Mouse (Mus musculus): Measurements from ENCODE around the gene Tm9sf4. TPM values are rescaled to one million over a fixed set of nuclear protein-coding genes. Genes with fewer than 3 reads are reported as not detected.

Gene Tm9sf4
- polyA plus RNA-seq, 1 experiment from 2014 or later: 68.1 TPM

- no peaks in the 10 kb centered on the region for H3K9me3 ChIP-seq (replicated peaks; ENCODE audit: low read length)
- no peak overlapping the region for H3K9ac ChIP-seq (ENCODE audit: low read depth, low read length)
- H3K4me2 ChIP-seq (ENCODE audit: low read length): no peak overlapping the region
- no peak overlapping the region for H3K27ac ChIP-seq
- H3K36me3 ChIP-seq (ENCODE audit: insufficient read depth, low read length): no peaks in the 10 kb centered on the region
- peaks cover 3% of the 10 kb centered on the region; the same call in 1 of the 2 replicates for H3K4me1 ChIP-seq (replicated peaks; ENCODE audit: insufficient read depth, low read length)
- peak; percentile 87 for TF ChIP-seq CTCF (IDR thresholded peaks at IDR 0.05; ENCODE audit: low read depth)
- H3K27me3 ChIP-seq (ENCODE audit: insufficient read depth, low read length): no peaks in the 10 kb centered on the region
- WGBS: 17% methylated on average over 10 of the region's 10 CpGs
- peak; percentile 79 for DNase-seq (ENCODE audit: low spot score)
- no peak for ATAC-seq (replicated peaks; ENCODE audit: low FRiP score, low read depth)
- H3K4me3 ChIP-seq (replicated peaks; ENCODE audit: low read depth, low read length): no peak overlapping the region
These were observed 18.4 kb upstream of the Tm9sf4 start for GRCm38 (mm10) chr2:153142620-153143199.

GRCm38 (mm10) chr2:153145346-153145745, 15.8 kb upstream of the Tm9sf4 start:
- H3K36me3 ChIP-seq (ENCODE audit: insufficient read depth, low read length): no peaks in the 10 kb centered on the region
- H3K27me3 ChIP-seq (ENCODE audit: insufficient read depth, low read length): no peaks in the 10 kb centered on the region
- no peak overlapping the region for H3K27ac ChIP-seq
- no peak overlapping the region for H3K4me2 ChIP-seq (ENCODE audit: low read length)
- ATAC-seq (replicated peaks; ENCODE audit: low FRiP score, low read depth) (no peak), DNase-seq (ENCODE audit: low spot score) (no peak)
- peaks cover 3% of the 10 kb centered on the region; the same call in 1 of the 2 replicates for H3K4me1 ChIP-seq (replicated peaks; ENCODE audit: insufficient read depth, low read length)
- H3K9me3 ChIP-seq (replicated peaks; ENCODE audit: low read length): no peaks in the 10 kb centered on the region
- no peak overlapping the region for H3K9ac ChIP-seq (ENCODE audit: low read depth, low read length)
- TF ChIP-seq CTCF (IDR thresholded peaks at IDR 0.05; ENCODE audit: low read depth): no peak
- no peak overlapping the region for H3K4me3 ChIP-seq (replicated peaks; ENCODE audit: low read depth, low read length)
- WGBS: 73% methylated on average over 5 of the region's 5 CpGs

- DNase-seq (ENCODE audit: low spot score) (no peak), ATAC-seq (replicated peaks; ENCODE audit: low FRiP score, low read depth) (no peak)
- no peaks in the 10 kb centered on the region for H3K27me3 ChIP-seq (ENCODE audit: insufficient read depth, low read length)
- H3K9me3 ChIP-seq (replicated peaks; ENCODE audit: low read length): no peaks in the 10 kb centered on the region
- TF ChIP-seq CTCF (IDR thresholded peaks at IDR 0.05; ENCODE audit: low read depth): no peak
- H3K4me1 ChIP-seq (replicated peaks; ENCODE audit: insufficient read depth, low read length): peaks cover 3% of the 10 kb centered on the region; the same call in 1 of the 2 replicates
- no peak overlapping the region for H3K9ac ChIP-seq (ENCODE audit: low read depth, low read length)
- H3K27ac ChIP-seq: no peak overlapping the region
- H3K4me2 ChIP-seq (ENCODE audit: low read length): no peak overlapping the region
- WGBS: 80% methylated on average over 3 of the region's 3 CpGs
- no peak overlapping the region for H3K4me3 ChIP-seq (replicated peaks; ENCODE audit: low read depth, low read length)
- H3K36me3 ChIP-seq (ENCODE audit: insufficient read depth, low read length): no peaks in the 10 kb centered on the region
These were observed 13.9 kb upstream of the Tm9sf4 start for GRCm38 (mm10) chr2:153147236-153147635.

- H3K27me3 ChIP-seq (ENCODE audit: insufficient read depth, low read length): no peaks in the 10 kb centered on the region
- no peak overlapping the region for H3K9ac ChIP-seq (ENCODE audit: low read depth, low read length)
- 20% methylated on average over 3 of the region's 3 CpGs for WGBS
- DNase-seq (ENCODE audit: low spot score) (peak; percentile 78), ATAC-seq (replicated peaks; ENCODE audit: low FRiP score, low read depth) (0 out of 2 replicates have a peak, but pooled peaks have one; percentile 13)
- no peak overlapping the region for H3K4me3 ChIP-seq (replicated peaks; ENCODE audit: low read depth, low read length)
- TF ChIP-seq CTCF (IDR thresholded peaks at IDR 0.05; ENCODE audit: low read depth): peak; percentile 89
- peaks cover under 1% of the 10 kb centered on the region; the same call in 1 of the 2 replicates for H3K4me1 ChIP-seq (replicated peaks; ENCODE audit: insufficient read depth, low read length)
- no peaks in the 10 kb centered on the region for H3K36me3 ChIP-seq (ENCODE audit: insufficient read depth, low read length)
- no peak overlapping the region for H3K4me2 ChIP-seq (ENCODE audit: low read length)
- no peak overlapping the region for H3K27ac ChIP-seq
- no peaks in the 10 kb centered on the region for H3K9me3 ChIP-seq (replicated peaks; ENCODE audit: low read length)
These were observed 13.4 kb upstream of the Tm9sf4 start for GRCm38 (mm10) chr2:153147715-153148114.

- Histone ChIP-seq H3K27me3 (ENCODE audit: insufficient read depth, low read length) (no peaks in the 10 kb centered on the region), H3K4me3 (replicated peaks; ENCODE audit: low read depth, low read length) (no peak overlapping the region), H3K9ac (ENCODE audit: low read depth, low read length) (no peak overlapping the region), H3K9me3 (replicated peaks; ENCODE audit: low read length) (no peaks in the 10 kb centered on the region), H3K36me3 (ENCODE audit: insufficient read depth, low read length) (no peaks in the 10 kb centered on the region), H3K4me2 (ENCODE audit: low read length) (no peak overlapping the region), H3K27ac (no peak overlapping the region), H3K4me1 (replicated peaks; ENCODE audit: insufficient read depth, low read length) (no peaks in the 10 kb centered on the region)
- no peak for ATAC-seq (replicated peaks; ENCODE audit: low FRiP score, low read depth)
- no peak for TF ChIP-seq CTCF (IDR thresholded peaks at IDR 0.05; ENCODE audit: low read depth)
- DNase-seq (ENCODE audit: low spot score): no peak
- 79% methylated on average over 3 of the region's 3 CpGs for WGBS
These were observed 11.4 kb upstream of the Tm9sf4 start for GRCm38 (mm10) chr2:153149742-153150141.

- H3K36me3 ChIP-seq (ENCODE audit: insufficient read depth, low read length): no peaks in the 10 kb centered on the region
- H3K27ac ChIP-seq: no peak overlapping the region
- 74% methylated on average over 7 of the region's 7 CpGs for WGBS
- no peak for ATAC-seq (replicated peaks; ENCODE audit: low FRiP score, low read depth)
- no peaks in the 10 kb centered on the region for H3K27me3 ChIP-seq (ENCODE audit: insufficient read depth, low read length)
- H3K9ac ChIP-seq (ENCODE audit: low read depth, low read length): no peak overlapping the region
- H3K9me3 ChIP-seq (replicated peaks; ENCODE audit: low read length): no peaks in the 10 kb centered on the region
- no peaks in the 10 kb centered on the region for H3K4me1 ChIP-seq (replicated peaks; ENCODE audit: insufficient read depth, low read length)
- DNase-seq (ENCODE audit: low spot score): no peak
- TF ChIP-seq CTCF (IDR thresholded peaks at IDR 0.05; ENCODE audit: low read depth): no peak
- H3K4me3 ChIP-seq (replicated peaks; ENCODE audit: low read depth, low read length): no peak overlapping the region
- H3K4me2 ChIP-seq (ENCODE audit: low read length): no peak overlapping the region
These were observed 10.1 kb upstream of the Tm9sf4 start for GRCm38 (mm10) chr2:153151026-153151425.

Data from kidney, postnatal 0 days (tissue).